In genomic region chr5:149488360-149489021, GRCm38 (mm10) we compare ENCODE assay signal across 8 mouse cellular contexts. TPM values are rescaled to one million over a fixed set of nuclear protein-coding genes. Genes with fewer than 3 reads are reported as not detected.
DNase-seq lines count a peak whose midpoint lies in the region; ATAC-seq and TF ChIP-seq lines count a peak whose summit lies in the region.
"Had no signal": no experiment of that assay in that cellular context is flagged by ENCODE, and none has a peak within 500 bp of the region (broad histone marks: within the 10 kb centered on the region; RNA-seq: fewer than 3 reads in every experiment).

No protein-coding gene starts in this region.

- peaks cover 36% of the 10 kb centered on the region for H3K4me1 ChIP-seq in forebrain, embryonic 15.5 days
- peaks cover 27% of the 10 kb centered on the region for H3K4me1 ChIP-seq in neural tube, embryonic 12.5 days

- TF ChIP-seq CTCF in left cerebral cortex, adult 2 months (IDR thresholded peaks at IDR 0.05) = no peak
- TF ChIP-seq CTCF in gastrocnemius, adult 2 months (IDR thresholded peaks at IDR 0.05) = no peak

- H3K9ac ChIP-seq in forebrain, embryonic 15.5 days (replicated peaks) = peak overlapping the region; percentile 5; the same call in 1 of the 2 replicates
- H3K9ac ChIP-seq in neural tube, embryonic 12.5 days = 0 out of 2 replicates have a peak overlapping the region, but pooled peaks have one; percentile 19

- intact Hi-C loops in left cerebral cortex, adult 2 months (cut with DNase I) = no loop called here
- intact Hi-C loops in left cerebral cortex, postnatal 36 days (cut with DNase I) = loop anchor here (5.0 kb wide), 1 partner anchor 34 kb away; no protein-coding TSS in a partner anchor
- intact Hi-C loops in gastrocnemius, adult 2 months (cut with DNase I) = no loop called here

- H3K4me2 ChIP-seq in forebrain, embryonic 15.5 days (replicated peaks) = peak overlapping the region; percentile 42
- H3K4me2 ChIP-seq in neural tube, embryonic 12.5 days (replicated peaks) = peak overlapping the region; percentile 47

- 4% methylated on average over 11 of the region's 11 CpGs for WGBS in forebrain, embryonic 15.5 days
- 25% methylated on average over 11 of the region's 11 CpGs for WGBS in neural tube, embryonic 12.5 days

- DNase-seq in left cerebral cortex, adult 2 months (ENCODE audit: extremely low spot score in 1 of 2, low spot score in 2 of 2) = no peak
- DNase-seq in left cerebral cortex, postnatal 36 days (ENCODE audit: low spot score in 2 of 2) = no peak
- DNase-seq in adrenal gland, postnatal 14 days = peak; percentile 79
- DNase-seq in thymus, adult 18-20 months = no peak
- DNase-seq in gastrocnemius, adult 2 months = no peak

- H3K27me3 ChIP-seq in forebrain, embryonic 15.5 days = no peaks in the 10 kb centered on the region
- no peaks in the 10 kb centered on the region for H3K27me3 ChIP-seq in neural tube, embryonic 12.5 days (replicated peaks)

- H3K27ac ChIP-seq in left cerebral cortex, adult 2 months = peak overlapping the region; percentile 50
- peak overlapping the region; percentile 96 for H3K27ac ChIP-seq in forebrain, embryonic 15.5 days (replicated peaks)
- H3K27ac ChIP-seq in neural tube, embryonic 12.5 days = peak overlapping the region; percentile 71; the same call in 1 of the 2 replicates
- H3K27ac ChIP-seq in gastrocnemius, adult 2 months = no peak overlapping the region

- no peaks in the 10 kb centered on the region for H3K9me3 ChIP-seq in forebrain, embryonic 15.5 days
- no peaks in the 10 kb centered on the region for H3K9me3 ChIP-seq in neural tube, embryonic 12.5 days

- no peak overlapping the region; the same call in 1 of the 2 replicates for H3K4me3 ChIP-seq in left cerebral cortex, adult 2 months
- no peak overlapping the region for H3K4me3 ChIP-seq in forebrain, embryonic 15.5 days
- H3K4me3 ChIP-seq in neural tube, embryonic 12.5 days = no peak overlapping the region
- no peak overlapping the region for H3K4me3 ChIP-seq in gastrocnemius, adult 2 months

- peak; percentile 64 for ATAC-seq in forebrain, embryonic 15.5 days (replicated peaks)
- peak; percentile 82 for ATAC-seq in neural tube, embryonic 12.5 days (ENCODE audit: low FRiP score, low read depth)

- no peaks in the 10 kb centered on the region for H3K36me3 ChIP-seq in forebrain, embryonic 15.5 days
- no peaks in the 10 kb centered on the region for H3K36me3 ChIP-seq in neural tube, embryonic 12.5 days

RNA-seq across cellular contexts. Expression of gene Wdr95, which starts 40.0 kb away (rescaled TPM):
- total RNA-seq in left cerebral cortex, adult 2 months (2021) = under 1 TPM; 0.56 to 0.75 TPM
- total RNA-seq in left cerebral cortex, postnatal 36 days (2021) = 1 to 10 TPM in 1 of 2 experiments, under 1 TPM in 1; 0.91 to 1.7 TPM
- total RNA-seq in adrenal gland, postnatal 14 days (2021) = 0.34 TPM in 1 of 2 replicates, not detected in the other
- polyA plus RNA-seq in forebrain, embryonic 15.5 days (2015; fragmentation: Nextera tagmentation; extraction: Ambion mirVana) = 0.46 and 0.75 TPM in 2 replicates
- 0.22 and 0.71 TPM in 2 replicates for polyA plus RNA-seq in neural tube, embryonic 12.5 days (2016; fragmentation: Nextera tagmentation; extraction: Ambion mirVana)
- under 1 TPM in 1 of 2 experiments, not detected in 1; 0.08 TPM for total RNA-seq in gastrocnemius, adult 2 months (2021)

RNA-seq across cellular contexts. Expression of gene Tex26, which starts 49.0 kb away (rescaled TPM):
- total RNA-seq in left cerebral cortex, adult 2 months (2021) = under 1 TPM in 1 of 2 experiments, not detected in 1; 0.77 TPM
- total RNA-seq in left cerebral cortex, postnatal 36 days (2021) = under 1 TPM; 0.41 to 0.59 TPM
- not detected in 2 replicates for total RNA-seq in adrenal gland, postnatal 14 days (2021)
- 1.3 and 2.1 TPM in 2 replicates for polyA plus RNA-seq in forebrain, embryonic 15.5 days (2015; fragmentation: Nextera tagmentation; extraction: Ambion mirVana)
- polyA plus RNA-seq in neural tube, embryonic 12.5 days (2016; fragmentation: Nextera tagmentation; extraction: Ambion mirVana) = 0.46 and 0.68 TPM in 2 replicates
- not detected for total RNA-seq in gastrocnemius, adult 2 months (2021)
- total RNA-seq: left cerebral cortex, postnatal 14 days had no signal
